Mouse (Mus musculus): Measurements from ENCODE around the gene Adgrl1.

- TF ChIP-seq CHD2 (IDR thresholded peaks at IDR 0.05; ENCODE audit: low read depth, low read length) (peak; percentile 95), HCFC1 (IDR thresholded peaks at IDR 0.05; ENCODE audit: borderline replicate concordance, insufficient read depth, low read length) (no peak), MAFK (IDR thresholded peaks at IDR 0.05; ENCODE audit: insufficient read depth, low read depth, low read length) (no peak)
Observed at GRCm38 (mm10) chr8:83972150-83973120, 72.5 kb downstream of the Adgrl1 start, which contains the start of gene Prkaca.
